In genomic region chr2:101810774-101811173, GRCm38 (mm10) we compare ENCODE assay signal across 14 mouse cellular contexts.
"Had no signal": no experiment of that assay in that cellular context is flagged by ENCODE, and none has a peak within 500 bp of the region (broad histone marks: within the 10 kb centered on the region; RNA-seq: fewer than 3 reads in every experiment).

No protein-coding gene starts in this region.

- H3K4me1 ChIP-seq: neural tube, embryonic 12.5 days had no signal

- H3K27me3 ChIP-seq: limb, embryonic 13.5 days; neural tube, embryonic 12.5 days had no signal

- H3K4me3 ChIP-seq: limb, embryonic 13.5 days; midbrain, embryonic 10.5 days; myocyte; neural tube, embryonic 12.5 days had no signal

- DNase-seq: kidney, adult 8-10 months; left cerebral cortex, postnatal 4 days; lung, adult 18-20 months; lung, postnatal 10 days; midbrain, embryonic 14.5 days; spleen, adult 18-20 months; thymus, adult 18-20 months; thymus, postnatal 14 days had no signal

- H3K9me3 ChIP-seq: limb, embryonic 13.5 days; midbrain, embryonic 10.5 days; neural tube, embryonic 12.5 days had no signal

- H3K4me2 ChIP-seq: limb, embryonic 13.5 days; neural tube, embryonic 12.5 days had no signal

- H3K27ac ChIP-seq: limb, embryonic 13.5 days; liver, embryonic 14.5 days; midbrain, embryonic 10.5 days; neural tube, embryonic 12.5 days had no signal

- H3K36me3 ChIP-seq: limb, embryonic 13.5 days; midbrain, embryonic 10.5 days; neural tube, embryonic 12.5 days had no signal

- H3K9ac ChIP-seq: limb, embryonic 13.5 days; liver, embryonic 14.5 days; neural tube, embryonic 12.5 days had no signal

- ATAC-seq: inflammation-experienced regulatory T-cells, adult 6 months had no signal
